Mouse (Mus musculus): ENCODE measurements around the gene Pgap3.
"Not testable (repeated sequence)": the region's sequence is repeated elsewhere in the genome, so short reads cannot be mapped to it uniquely, and the experiment has no call there.

The Pgap3 gene

DNA sequence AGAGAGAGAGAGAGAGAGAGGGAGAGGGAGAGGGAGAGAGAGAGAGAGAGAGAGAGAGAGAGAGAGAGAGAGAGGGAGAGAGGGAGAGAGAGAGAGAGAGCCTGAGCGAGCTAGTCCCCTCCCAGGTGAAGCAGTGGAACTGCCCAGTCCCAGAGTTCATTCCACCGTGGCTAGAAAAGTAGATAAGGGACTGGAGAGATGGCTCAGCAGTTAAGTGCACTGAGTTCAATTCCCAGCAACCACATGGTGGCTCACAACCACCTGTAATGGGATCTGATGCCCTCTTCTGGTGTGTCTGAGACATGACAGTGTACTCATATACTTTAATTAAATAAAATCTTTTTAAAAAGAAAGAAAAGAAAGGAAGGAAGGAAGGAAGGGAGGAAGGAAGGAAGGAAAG is 17.9 kb downstream of the Pgap3 start:
- DNase-seq (ENCODE audit: low read depth, low spot score): not testable (repeated sequence)

DNA sequence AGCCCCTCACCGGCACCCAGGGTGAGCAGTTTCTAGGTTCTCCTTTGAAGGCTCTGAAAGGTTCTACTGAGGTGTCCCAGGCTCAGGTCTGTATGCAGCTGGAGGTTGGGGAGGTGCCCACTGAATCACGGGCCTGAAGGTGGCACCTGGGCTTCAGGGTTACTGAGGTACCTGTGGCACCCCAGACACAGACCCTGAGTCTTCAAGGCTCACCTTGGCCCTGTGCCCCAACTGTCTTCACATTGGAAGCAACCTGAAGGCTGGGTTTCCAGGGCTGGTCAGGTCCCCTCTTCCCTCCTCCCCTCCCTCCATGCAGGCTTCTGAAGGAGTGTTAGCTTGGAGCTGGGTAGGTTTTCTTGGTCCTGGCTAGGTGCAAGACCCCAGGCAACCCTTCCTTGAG is 18.6 kb downstream of the Pgap3 start:
- DNase-seq (ENCODE audit: low read depth, low spot score): no peak

DNA sequence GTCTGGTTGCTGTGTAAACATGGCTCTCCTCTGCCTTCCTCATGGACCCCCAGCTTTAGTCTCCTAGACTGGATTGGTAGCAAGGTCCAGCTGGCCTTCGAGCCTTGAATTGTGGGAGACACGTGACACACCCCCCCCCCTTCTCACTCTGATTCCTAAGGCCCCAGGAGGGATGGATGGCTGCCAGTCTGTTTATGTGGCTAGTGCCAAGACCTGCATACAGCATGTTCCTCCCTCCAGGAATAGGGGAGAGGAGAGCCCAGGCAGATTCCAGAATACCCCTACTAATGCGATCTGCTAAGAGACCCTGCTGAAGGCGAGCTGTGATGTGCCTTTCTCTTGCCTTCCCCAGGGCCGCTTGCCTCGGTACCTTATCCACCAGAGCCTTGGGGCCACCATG is 20.2 kb downstream of the Pgap3 start:
- DNase-seq (ENCODE audit: low read depth, low spot score): no peak

GRCm38 (mm10) chr11:98379379-98379778 is 20.9 kb downstream of the Pgap3 start:
- DNase-seq (ENCODE audit: low read depth, low spot score): no peak

- no peak for DNase-seq (ENCODE audit: low read depth, low spot score)
These were observed 22.5 kb downstream of the Pgap3 start for GRCm38 (mm10) chr11:98377787-98378186.

DNA sequence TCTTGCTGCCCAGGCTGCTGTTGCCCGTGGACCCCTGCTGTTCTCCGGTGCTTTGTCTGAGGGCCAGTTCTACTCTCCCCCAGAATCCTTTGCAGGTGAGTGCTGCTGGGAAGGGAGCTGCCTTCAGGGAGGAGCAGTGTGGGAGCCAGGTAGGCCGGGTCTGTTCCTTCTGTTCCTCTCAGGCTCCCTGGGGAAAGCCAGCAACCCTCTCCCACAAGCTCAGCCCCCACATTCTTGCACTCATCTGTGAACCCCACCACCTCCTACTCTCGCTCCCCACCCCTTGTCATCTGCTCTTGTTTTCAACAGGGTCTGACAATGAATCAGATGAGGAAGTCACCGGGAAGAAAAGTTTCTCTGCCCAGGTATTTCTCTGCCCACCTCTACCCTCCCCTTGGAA is 23.5 kb downstream of the Pgap3 start:
- no peak for DNase-seq (ENCODE audit: low read depth, low spot score)

GRCm38 (mm10) chr11:98374266-98374665 is 26.0 kb downstream of the Pgap3 start:
- no peak for DNase-seq (ENCODE audit: low read depth, low spot score)

- DNase-seq (ENCODE audit: low read depth, low spot score): no peak
These were observed 27.0 kb downstream of the Pgap3 start for GRCm38 (mm10) chr11:98373244-98373643.

DNA sequence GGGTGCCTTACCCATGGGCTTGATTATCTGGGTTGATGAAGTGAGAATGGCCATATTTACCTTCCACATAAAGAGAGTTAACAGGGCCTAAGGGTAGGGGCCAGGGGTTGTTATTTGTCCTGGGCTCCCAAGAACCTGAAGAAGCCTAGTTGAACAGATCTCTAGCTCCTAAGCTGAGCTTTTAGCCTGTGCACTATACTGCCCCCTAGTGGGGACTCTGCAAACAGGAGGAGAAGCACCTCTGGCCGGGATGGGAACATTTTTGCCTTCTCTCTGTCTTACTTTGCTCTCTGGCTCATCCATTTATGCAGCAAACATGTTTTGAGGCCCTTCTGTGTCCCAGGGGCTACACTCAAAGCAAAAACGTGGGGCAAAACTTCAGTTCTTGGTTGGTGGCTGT is 27.9 kb downstream of the Pgap3 start:
- DNase-seq (ENCODE audit: low read depth, low spot score): peak; percentile 81

DNA sequence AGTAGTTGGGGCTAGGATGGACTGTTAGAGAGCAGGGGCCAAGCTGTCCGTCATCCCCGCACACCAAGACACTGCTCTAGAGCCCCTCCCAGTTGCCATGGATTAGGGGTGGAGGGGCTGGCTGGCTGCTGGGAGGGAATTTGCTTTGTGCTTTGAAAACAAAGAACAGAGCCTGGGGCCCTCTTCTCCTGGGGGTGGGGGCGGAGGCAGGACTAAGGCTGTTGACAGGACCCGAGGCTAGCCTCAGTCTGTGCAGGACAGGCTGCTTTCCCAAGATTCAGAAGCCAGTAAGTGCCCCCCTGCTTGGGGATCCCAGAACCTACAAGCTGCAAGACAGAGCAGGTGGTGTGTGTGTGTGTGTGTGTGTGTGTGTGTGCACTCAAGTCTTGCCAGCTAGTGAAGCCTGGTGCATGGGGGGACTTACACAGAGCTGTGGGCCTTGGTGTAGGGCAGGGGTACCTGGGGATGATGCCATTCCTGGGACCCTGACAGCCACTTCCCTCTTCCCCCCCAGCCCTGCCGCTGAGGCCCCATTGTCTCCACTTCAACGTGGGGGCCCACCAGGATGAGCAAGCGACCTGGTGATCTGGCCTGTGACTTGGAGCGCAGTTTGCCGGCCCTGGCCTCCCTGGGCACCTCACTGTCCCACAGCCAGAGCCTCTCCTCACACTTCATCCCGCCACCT is 28.6 kb downstream of the Pgap3 start:
- peak; percentile 83 for DNase-seq (ENCODE audit: low read depth, low spot score)

- no peak for DNase-seq (ENCODE audit: low read depth, low spot score)
These were observed 29.7 kb downstream of the Pgap3 start for GRCm38 (mm10) chr11:98370588-98370987.

DNA sequence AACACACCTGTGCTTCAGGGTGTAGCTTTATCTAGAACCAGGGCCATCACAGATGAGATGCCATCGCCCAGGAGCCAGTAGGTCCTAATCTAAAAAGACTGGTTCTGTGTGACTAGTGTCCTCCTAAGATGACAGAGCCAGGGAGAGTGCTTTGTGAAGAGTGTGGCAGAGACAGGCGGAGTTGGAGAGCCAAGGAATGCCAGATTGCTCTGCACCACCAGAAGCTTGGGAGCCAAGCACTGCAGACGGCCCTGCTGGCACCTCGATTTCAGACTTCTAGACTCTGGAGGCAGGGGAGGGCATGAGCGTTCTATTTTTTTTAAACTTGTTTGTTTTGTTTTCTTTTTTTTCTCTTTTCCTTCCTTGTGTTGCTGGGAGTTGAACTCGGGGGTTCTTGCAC is 31.0 kb downstream of the Pgap3 start:
- DNase-seq (ENCODE audit: low read depth, low spot score): no peak

DNA sequence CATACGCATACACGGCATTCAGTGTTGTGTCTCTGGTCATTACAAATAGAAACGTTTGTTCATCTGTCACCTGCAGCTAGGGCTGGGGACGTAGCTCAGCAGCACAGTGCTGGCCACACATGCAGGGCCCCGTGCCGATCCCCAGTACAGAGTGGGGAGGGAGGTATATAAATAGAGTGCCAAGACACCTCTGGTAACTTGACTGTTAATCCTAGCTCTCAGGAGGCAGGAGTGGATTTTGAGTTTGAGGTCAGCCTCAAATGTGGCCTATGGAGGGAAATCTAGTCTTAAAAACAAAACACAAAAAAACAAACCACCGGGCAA is 32.5 kb downstream of the Pgap3 start:
- no peak for DNase-seq (ENCODE audit: low read depth, low spot score)

DNA sequence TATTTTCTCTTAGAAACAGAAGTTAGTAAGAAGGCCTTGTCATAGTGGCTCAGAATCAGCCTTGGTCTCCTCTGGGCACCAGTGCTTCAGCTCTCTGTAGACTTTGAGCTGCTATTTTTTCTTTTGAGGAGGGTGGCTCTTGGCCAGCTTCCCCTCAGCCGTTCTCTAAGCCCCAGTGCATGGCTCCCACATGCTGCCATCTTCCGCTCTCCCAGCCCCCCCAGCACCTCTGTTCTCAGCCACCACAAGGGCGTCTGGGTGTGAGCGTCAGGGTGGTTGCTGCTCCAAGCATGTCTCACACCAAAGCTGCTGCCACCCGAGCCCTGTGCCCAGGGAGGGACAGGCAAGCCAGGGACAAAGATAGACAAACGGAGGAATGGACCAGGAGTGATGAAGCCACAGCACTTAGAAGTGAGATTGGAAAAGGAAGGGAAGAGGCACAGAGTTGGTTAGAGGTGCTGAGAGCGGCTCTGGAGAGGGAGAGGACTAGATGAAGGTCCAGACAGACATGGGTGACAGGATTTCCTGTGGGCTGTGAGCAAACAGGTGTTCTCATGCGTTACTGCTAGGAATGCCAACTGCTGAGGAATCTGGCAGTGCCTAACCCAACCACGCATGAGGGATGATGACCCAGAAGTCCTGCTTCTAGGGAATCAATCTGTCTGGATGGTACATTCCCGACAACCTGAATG is 33.0 kb downstream of the Pgap3 start:
- DNase-seq (ENCODE audit: low read depth, low spot score): no peak

GRCm38 (mm10) chr11:98366290-98366689 is 34.0 kb downstream of the Pgap3 start:
- no peak for DNase-seq (ENCODE audit: low read depth, low spot score)

GRCm38 (mm10) chr11:98364410-98364809 is 35.9 kb downstream of the Pgap3 start:
- no peak for DNase-seq (ENCODE audit: low read depth, low spot score)

DNA sequence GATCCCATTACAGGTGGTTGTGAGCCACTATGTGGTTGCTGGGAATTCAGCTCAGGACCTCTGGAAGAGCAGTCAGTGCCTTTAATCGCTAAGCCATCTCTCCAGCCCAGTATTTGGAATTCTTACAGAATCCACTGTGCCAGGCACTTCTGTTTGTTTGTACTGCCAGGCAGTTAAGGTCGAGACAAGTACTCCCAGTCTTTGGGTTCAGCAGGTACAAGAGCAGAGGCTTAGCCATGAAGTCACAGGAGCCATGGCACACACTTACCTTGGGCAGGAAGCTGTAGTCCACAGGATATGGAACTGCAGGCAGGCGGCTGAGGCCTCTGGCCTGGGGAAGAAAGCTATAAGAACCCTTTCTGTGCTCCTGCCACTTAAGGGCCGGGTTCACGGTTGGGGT is 36.5 kb downstream of the Pgap3 start:
- DNase-seq (ENCODE audit: low read depth, low spot score): no peak

GRCm38 (mm10) chr11:98360866-98361521 is 39.3 kb downstream of the Pgap3 start:
- no peak for DNase-seq (ENCODE audit: low read depth, low spot score)

GRCm38 (mm10) chr11:98358161-98359083 is 41.9 kb downstream of the Pgap3 start, which contains the start of gene Stard3:
Gene Stard3, plus strand, starts transcription at chr11:98358368.
- peak; percentile 93 for DNase-seq (ENCODE audit: low read depth, low spot score)

DNA sequence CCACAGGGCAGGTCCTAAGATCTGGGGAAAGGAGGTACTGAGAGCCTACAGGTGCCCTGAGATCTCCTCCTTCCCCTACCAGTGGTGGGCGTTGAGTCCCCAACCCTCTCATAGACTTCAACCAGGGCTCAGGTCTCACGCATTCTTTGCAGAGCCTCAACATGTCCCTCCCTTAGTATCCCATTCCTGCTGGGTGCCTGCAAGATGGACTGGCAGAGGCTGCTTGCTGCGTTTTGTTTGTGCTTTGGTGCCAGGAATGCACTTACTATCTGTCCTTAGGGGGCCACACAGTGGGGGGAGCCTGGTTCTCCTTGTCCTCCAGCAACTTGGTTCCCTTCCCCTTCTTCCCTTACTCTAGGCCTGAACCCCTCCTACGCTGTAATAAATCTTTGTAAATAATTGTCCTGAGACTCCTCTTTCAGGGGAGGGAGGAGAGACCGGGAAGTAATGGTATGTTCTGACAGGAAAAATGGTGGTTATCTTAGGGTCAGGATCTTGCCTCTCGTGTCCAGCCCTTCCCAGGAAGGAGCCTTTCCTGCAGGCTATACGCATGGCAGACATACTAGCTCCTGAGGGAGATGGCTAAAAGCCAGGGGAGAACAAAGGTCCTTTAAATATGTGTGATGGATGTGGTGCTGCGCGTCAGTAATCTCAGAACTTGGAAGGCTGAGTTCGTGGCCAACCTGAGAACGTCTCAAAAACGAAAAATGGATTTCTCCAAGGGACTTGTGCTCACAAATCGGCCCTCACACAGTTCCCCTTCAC is 42.7 kb downstream of the Pgap3 start:
- no peak for DNase-seq (ENCODE audit: low read depth, low spot score)

Data from R1 (cell line).